Mouse (Mus musculus) midbrain, postnatal 0 days (tissue): ENCODE results near the gene Fam19a4. TPM values are rescaled to one million over a fixed set of nuclear protein-coding genes. Genes with fewer than 3 reads are reported as not detected.

Experiments used
- ATAC-seq: fragments of 200-750 bp; cut with Nextera tagmentation; 2 replicates; pipeline ENCODE4 v1.8.0; 2017; ENCODE audit warnings: moderate number of reproducible peaks, mild to moderate bottlenecking, moderate TSS enrichment, moderate library complexity; ENCODE audit not compliant: low FRiP score
- DNase-seq: peaks from one replicate; pipeline ENCODE4 v3.0.0-alpha.2; 2015; ENCODE audit warnings: low spot score
- H3K27ac ChIP-seq: fragments of 300-500 bp; sonication (generic); 2 replicates; pipeline ENCODE4 v1.5.1; 2014; ENCODE audit warnings: low read depth, mild to moderate bottlenecking, low read length, mixed read lengths
- H3K27me3 ChIP-seq: fragments of 300-500 bp; sonication (generic); 2 replicates; pipeline ENCODE4 v1.6.1; 2014; ENCODE audit warnings: low read length, control low read depth, mixed read lengths; ENCODE audit not compliant: insufficient read depth
- H3K36me3 ChIP-seq: fragments of 300-500 bp; sonication (generic); 2 replicates; pipeline ENCODE4 v1.6.1; 2014; ENCODE audit warnings: low read length, control low read depth, mixed read lengths; ENCODE audit not compliant: insufficient read depth
- H3K4me1 ChIP-seq: fragments of 300-500 bp; sonication (generic); 2 replicates; pipeline ENCODE4 v1.6.1; 2014; ENCODE audit warnings: mild to moderate bottlenecking, control low read depth, antibody characterized with exemption, low read length, mixed read lengths; ENCODE audit not compliant: insufficient read depth
- H3K4me2 ChIP-seq: fragments of 300-500 bp; sonication (generic); 2 replicates; pipeline ENCODE4 v1.6.1; 2014; ENCODE audit warnings: low read depth, mild to moderate bottlenecking, low read length, mixed read lengths; ENCODE audit not compliant: poor library complexity, severe bottlenecking
- H3K4me3 ChIP-seq: fragments of 300-500 bp; sonication (generic); 2 replicates; pipeline ENCODE4 v1.5.1; 2014; ENCODE audit warnings: low read depth, mild to moderate bottlenecking, low read length, moderate library complexity
- H3K9ac ChIP-seq: fragments of 300-500 bp; sonication (generic); replicated peaks from 2 replicates; pipeline ENCODE4 v1.6.1; 2014; ENCODE audit warnings: mild to moderate bottlenecking, low read length, moderate library complexity, mixed read lengths; ENCODE audit not compliant: poor library complexity, severe bottlenecking
- H3K9me3 ChIP-seq: fragments of 300-500 bp; sonication (generic); 2 replicates; pipeline ENCODE4 v1.6.1; 2016; ENCODE audit warnings: low read length, control low read depth
- CTCF ChIP-seq: IDR thresholded peaks from 2 replicates; pipeline ENCODE4 v1.5.1; 2016; ENCODE audit warnings: antibody characterized with exemption, mild to moderate bottlenecking
- WGBS: fragments of 180-500 bp; shearing (Covaris S2); extraction: QIAGEN DNeasy Blood & Tissue Kit; methylation state at CpG from one replicate; pipeline ENCODE4 v1.1.7; 2014; 5-methylcytosine and 5-hydroxymethylcytosine counted together
- polyA plus RNA-seq: library from polyadenylated mRNA; unstranded; fragments of >200 nt; fragmentation: Nextera tagmentation; extraction: Ambion mirVana; gene quantifications from 2 replicates; pipeline ENCODE4 v1.2.1, GENCODE M21; 2015
- total RNA-seq: library from RNA; depleted of rRNA; stranded (reverse); fragments of >200 nt; gene quantifications from 2 replicates; pipeline ENCODE4 v1.2.3, GENCODE M21; 2014

The Fam19a4 gene
- total and polyA plus RNA-seq, 2 experiments from 2014 or later = 4.0 to 4.8 TPM

GRCm38 (mm10) chr6:97046541-97046940, 13.7 kb downstream of the Fam19a4 start:
- Histone ChIP-seq H3K4me3 (no peak overlapping the region), H3K27ac (no peak overlapping the region), H3K4me1 (no peaks in the 10 kb centered on the region), H3K27me3 (no peaks in the 10 kb centered on the region), H3K9ac (no peak overlapping the region), H3K9me3 (no peaks in the 10 kb centered on the region), H3K4me2 (no peak overlapping the region), H3K36me3 (no peaks in the 10 kb centered on the region)
- TF ChIP-seq CTCF = no peak
- 93% methylated on average over 4 of the region's 4 CpGs for WGBS
- ATAC-seq (no peak), DNase-seq (no peak)

GRCm38 (mm10) chr6:97027110-97027677, 33.0 kb downstream of the Fam19a4 start:
- no peak overlapping the region for H3K9ac ChIP-seq

GRCm38 (mm10) chr6:97019323-97019722, 40.9 kb downstream of the Fam19a4 start:
- no peak for TF ChIP-seq CTCF
- H3K36me3 ChIP-seq = no peaks in the 10 kb centered on the region
- no peak overlapping the region for H3K27ac ChIP-seq
- no peak overlapping the region for H3K9ac ChIP-seq
- no peak for DNase-seq
- no peak overlapping the region for H3K4me3 ChIP-seq
- WGBS = 64% methylated on average over 2 of the region's 2 CpGs
- H3K9me3 ChIP-seq = no peaks in the 10 kb centered on the region
- no peaks in the 10 kb centered on the region for H3K4me1 ChIP-seq
- H3K4me2 ChIP-seq = no peak overlapping the region
- no peaks in the 10 kb centered on the region for H3K27me3 ChIP-seq
- ATAC-seq = no peak

More at GRCm38 (mm10) chr6:97027110-97027677, 33.0 kb downstream of the Fam19a4 start:
- DNase-seq = peak; percentile 78
- Histone ChIP-seq H3K27me3 (no peaks in the 10 kb centered on the region; the same call in 1 of the 2 replicates), H3K9me3 (no peaks in the 10 kb centered on the region), H3K27ac (no peak overlapping the region), H3K36me3 (no peaks in the 10 kb centered on the region), H3K4me3 (no peak overlapping the region), H3K4me1 (0 out of 2 replicates have a peak, but pooled peaks cover 2% of the 10 kb centered on the region), H3K4me2 (no peak overlapping the region)
- no peak for ATAC-seq
- 32% methylated on average over 5 of the region's 5 CpGs for WGBS
- peak; percentile 84 for TF ChIP-seq CTCF

DNA sequence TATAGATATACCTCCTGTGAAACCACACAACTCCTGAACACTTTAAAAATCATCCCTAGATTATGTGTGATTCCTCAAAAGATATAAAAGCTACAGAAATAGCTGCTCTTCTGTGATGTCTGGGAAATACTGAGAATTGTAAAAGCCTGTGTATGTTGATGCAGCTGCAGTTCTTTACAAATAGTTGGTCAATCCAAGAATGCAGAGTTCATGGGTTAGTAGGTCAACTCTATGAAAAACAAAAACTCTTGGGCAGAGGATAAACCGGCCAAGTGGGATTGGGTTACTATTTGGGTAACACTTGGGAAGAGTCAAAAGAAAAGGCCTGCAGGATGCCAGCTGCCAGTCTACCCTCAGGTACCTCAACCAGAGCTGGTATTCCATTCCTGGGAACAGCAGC, 43.5 kb downstream of the Fam19a4 start:
- no peak overlapping the region for H3K4me2 ChIP-seq
- H3K27me3 ChIP-seq = no peaks in the 10 kb centered on the region
- no peaks in the 10 kb centered on the region for H3K36me3 ChIP-seq
- H3K4me1 ChIP-seq = no peaks in the 10 kb centered on the region
- H3K27ac ChIP-seq = no peak overlapping the region
- TF ChIP-seq CTCF = no peak
- no peak for DNase-seq
- no peak for ATAC-seq
- H3K9ac ChIP-seq = no peak overlapping the region
- H3K9me3 ChIP-seq = no peaks in the 10 kb centered on the region
- no peak overlapping the region for H3K4me3 ChIP-seq
- 73% methylated on average over 1 of the region's 1 CpGs for WGBS

GRCm38 (mm10) chr6:97016018-97016417, 44.2 kb downstream of the Fam19a4 start:
- Histone ChIP-seq H3K27ac (no peak overlapping the region), H3K36me3 (no peaks in the 10 kb centered on the region), H3K27me3 (no peaks in the 10 kb centered on the region), H3K9ac (no peak overlapping the region), H3K9me3 (no peaks in the 10 kb centered on the region), H3K4me3 (no peak overlapping the region), H3K4me2 (no peak overlapping the region), H3K4me1 (no peaks in the 10 kb centered on the region)
- no peak for ATAC-seq
- DNase-seq = no peak
- 81% methylated on average over 3 of the region's 3 CpGs for WGBS
- TF ChIP-seq CTCF = no peak

GRCm38 (mm10) chr6:97006513-97007094, 53.6 kb downstream of the Fam19a4 start:
- Histone ChIP-seq H3K36me3 (no peaks in the 10 kb centered on the region), H3K27ac (no peak overlapping the region), H3K4me1 (no peaks in the 10 kb centered on the region), H3K9me3 (no peaks in the 10 kb centered on the region), H3K4me2 (no peak overlapping the region), H3K4me3 (no peak overlapping the region), H3K9ac (no peak overlapping the region), H3K27me3 (no peaks in the 10 kb centered on the region)
- no peak for ATAC-seq
- peak; percentile 99 for TF ChIP-seq CTCF
- WGBS = 35% methylated on average over 8 of the region's 8 CpGs
- peak; percentile 83 for DNase-seq
